Mouse (Mus musculus) forelimb bud, embryonic 11.5 days (tissue): ENCODE measurements around the gene Mrpl39.

Source experiments
- DNase-seq: peaks from one replicate; pipeline ENCODE4 v3.0.0-alpha.2; 2012; ENCODE audit warnings: low read depth, low spot score

Mrpl39 gene

DNA sequence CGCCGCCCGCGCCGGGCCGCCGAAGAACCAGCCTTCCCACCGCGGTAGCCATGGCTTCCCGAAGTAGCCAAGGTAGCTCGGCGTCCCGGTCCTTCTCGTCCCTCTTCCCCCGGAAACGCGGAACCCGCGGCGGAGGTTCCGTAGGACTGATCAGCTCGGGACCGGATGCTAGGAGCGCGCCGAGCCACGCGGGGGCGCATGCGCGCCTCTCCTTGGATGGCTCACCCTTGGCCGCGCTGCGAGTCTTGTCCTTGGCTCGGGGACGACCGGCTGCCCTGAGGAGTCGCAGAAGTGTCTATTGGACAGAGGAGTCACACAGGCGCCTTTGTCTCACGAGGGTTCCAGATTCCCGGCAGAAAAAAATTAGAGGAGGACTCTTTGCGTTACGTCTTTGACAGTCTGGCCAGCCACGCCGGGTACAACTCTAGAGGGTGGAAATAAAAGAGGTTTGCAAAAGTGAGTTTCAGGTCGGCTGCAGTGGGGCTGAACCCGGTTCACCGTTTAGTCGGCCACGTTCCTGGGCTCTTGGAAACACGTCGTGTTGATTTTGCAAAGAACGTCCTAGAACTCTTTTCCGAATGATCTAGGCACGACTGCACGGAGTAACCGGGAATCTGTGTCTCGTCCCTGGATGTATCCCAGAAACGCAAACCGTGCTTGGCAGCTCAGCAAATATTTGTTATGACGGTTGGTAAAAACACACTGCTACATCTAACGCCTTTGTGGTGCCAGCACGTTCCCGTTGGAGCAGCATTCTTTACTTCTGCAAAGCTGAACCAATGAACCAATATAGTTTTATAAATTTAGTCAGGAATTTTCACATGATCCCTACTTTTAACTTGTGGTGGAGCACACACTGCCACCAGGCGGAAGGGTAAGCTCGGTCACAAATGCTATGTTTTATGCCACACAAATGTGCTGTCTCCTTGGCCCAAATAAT lies at the start of gene Mrpl39:
Gene Mrpl39, minus strand, starts transcription at position 577 of the 940 bp plus-strand sequence.
- DNase-seq, result peak; percentile 97

DNA sequence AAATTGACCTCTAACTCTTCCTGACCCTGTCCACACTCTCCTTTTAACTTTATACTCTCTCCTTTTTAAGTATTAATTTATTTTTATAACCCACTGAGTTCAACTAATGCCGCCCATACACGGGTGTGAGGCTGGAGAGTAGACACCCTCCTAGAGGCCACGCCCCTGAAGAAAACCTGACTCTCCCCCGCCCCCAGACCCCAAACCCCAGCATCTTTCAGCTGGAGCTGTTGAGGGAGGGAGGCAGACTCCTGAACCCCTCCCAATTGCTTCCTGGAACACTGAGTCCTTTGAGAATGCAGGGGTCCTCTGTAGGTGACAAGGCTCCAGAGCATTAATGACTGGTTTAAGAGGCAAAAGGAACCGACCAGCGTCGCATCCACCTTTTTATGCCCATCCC lies 49.4 kb upstream of the Mrpl39 start:
- DNase-seq, result no peak

DNA sequence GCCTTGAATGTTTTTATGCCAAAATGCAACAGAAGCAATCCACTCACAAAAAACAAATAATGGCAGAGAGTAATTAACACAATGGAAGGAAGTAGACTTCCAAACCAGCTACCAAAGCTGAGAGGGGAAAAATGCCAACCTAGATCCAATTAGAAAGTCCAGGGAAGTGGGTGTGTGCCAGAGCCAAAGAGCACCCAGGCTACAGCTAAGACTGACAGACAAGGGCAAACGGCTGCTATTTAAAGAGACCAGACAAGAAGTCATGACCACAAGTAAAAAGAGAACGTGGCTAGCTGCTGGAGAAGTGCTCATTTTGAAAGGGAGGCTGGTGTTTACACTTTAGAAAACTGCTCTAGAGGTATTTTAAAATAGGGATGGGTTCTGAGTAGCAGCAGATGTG lies 47.7 kb upstream of the Mrpl39 start:
- DNase-seq, result no peak

DNA sequence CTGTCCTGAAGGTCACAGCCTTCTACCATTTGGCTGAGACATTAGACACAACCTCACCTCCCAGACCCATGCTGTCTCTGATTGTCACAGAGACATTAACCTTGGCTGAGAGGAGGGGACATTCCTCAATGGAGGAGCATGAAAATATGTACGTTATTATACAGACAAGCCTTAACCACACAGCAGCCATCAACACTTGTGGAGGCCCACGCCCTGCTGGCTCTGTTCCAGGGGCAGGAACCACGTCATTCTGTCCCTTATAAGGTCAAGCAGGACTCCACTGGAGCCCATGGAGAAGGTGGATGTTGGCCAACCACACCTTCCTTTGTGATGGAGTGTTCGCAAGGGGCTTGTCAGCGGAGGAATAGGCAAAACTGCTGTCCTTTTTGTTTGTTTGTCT lies 44.2 kb upstream of the Mrpl39 start:
- DNase-seq, result no peak

DNA sequence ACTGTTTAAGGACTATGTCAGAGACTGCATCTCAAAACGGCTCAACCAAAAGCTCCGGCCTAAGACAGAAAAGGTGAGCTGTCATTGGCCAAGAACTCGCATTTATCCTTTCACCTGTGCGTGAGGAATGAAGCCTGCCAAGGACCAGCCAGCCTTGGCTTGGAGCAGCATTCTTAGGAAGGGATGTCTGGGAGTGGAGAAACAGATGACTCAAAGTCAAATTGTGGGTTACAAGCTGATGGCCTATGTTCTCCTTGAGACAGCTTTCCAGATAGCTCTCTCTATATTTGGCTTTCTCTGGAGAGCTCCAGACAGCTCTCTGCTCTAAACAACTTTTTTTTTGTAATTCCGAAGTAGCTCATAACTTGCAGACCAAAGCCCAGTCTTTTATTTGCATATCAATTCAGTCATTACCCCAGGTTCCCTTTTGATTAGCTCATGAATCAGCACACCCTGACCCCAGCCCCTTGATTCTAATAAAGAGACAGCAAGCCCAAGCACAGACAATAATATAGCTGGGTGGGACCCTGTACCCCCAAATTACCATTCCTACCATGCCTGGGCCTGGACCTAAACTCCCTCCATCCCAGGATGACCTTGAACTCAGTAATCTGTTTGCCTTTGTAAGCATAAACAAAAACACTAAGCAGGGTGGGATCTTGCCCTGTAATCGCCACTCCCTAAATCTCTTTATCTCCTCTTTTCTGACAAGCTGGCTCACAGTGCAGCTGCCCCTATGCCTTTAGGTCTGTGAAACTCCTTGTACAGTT lies 43.5 kb upstream of the Mrpl39 start:
- no peak for DNase-seq

DNA sequence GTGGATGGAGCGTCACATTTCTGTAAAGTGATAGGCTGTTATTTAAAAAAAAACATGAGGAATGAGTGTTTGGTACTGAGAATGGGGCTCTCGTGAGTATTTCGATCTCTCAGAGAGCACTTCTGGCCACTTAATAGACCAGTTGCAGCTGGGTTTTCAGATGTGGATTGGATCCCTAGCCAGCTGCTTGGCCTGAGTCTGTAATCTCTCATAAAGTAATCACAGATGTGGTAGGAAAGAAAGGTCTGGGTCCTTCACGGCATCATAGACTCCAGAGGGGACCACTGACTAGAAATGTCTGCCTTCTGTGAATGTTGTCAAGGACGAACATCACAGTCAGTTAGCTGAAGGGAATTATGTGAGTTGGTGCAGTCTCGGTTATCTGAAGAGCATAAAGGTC lies 42.9 kb upstream of the Mrpl39 start:
- no peak for DNase-seq

DNA sequence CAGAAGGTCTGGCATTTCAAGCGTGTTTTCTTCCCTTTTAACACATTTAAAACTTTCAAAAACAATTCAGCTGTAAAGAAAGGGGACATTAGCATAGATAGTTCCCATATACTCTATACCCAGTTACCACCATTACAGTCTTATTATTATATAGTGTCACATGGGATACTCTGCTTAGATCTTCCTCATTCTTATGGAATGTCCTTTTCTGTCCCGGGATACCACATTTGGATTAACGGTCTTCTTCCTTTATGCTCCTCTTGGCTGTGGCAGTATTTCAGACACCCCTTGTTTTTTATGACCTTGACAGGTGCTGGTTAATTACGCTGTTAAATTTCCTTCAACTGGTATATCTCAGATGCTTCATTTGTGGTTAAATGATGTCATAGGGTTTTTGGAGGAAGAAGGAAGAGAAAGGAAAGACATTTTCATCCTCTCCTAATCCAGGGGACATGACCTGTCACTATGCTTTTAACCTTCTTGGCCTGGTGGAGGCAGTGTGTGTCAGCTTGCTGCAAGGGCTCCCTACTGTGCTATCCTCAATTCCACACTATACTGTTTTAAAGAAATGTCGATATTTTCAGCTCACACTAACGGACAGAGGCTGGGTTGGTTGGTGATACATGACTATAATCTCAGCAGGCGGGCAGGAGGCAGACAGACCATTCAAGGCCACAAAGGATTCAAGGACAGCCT lies 40.7 kb upstream of the Mrpl39 start:
- no peak for DNase-seq

DNA sequence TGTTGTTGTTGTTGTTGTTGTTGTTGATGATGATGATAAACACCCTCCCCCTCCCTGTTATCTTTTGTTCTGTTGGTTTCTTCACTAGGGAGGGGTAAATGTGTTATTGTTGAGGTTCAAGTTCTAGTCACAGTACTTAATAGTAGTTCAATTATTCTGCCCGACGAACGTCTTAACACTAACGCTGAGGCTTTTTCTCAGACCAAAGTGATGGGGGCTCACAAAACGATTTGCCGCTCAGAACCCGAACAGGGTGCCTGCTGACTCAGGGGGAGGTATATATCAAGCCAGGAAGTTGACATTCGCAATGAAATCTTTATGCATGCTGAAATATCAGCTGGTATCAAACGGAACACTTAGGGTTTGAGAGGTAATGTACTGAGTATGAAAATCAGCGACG lies 39.8 kb upstream of the Mrpl39 start:
- DNase-seq, result no peak

DNA sequence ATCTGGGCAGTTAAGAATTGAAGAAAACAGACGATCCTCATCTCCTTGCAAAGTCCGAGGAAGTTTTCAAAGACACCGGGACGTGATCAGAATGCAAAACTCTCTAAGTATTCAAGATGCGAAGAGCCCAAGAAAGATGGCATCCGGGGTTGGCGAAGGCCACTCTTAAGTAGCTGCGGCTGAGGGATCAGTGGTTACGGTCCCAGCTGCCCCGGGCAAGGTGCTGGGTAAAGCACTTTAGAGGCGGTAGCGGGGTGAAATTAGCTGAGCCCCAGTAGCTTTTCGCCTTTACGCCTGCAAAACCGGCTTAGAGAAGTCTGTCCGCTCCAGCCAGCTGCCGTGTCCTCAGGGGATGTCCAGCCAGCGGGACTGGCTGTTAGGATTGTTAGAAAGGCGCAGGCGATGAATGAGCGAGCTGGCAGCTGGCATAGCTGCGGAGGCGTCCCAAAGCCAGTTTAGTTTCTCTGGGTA lies 39.3 kb upstream of the Mrpl39 start:
- DNase-seq, result no peak

DNA sequence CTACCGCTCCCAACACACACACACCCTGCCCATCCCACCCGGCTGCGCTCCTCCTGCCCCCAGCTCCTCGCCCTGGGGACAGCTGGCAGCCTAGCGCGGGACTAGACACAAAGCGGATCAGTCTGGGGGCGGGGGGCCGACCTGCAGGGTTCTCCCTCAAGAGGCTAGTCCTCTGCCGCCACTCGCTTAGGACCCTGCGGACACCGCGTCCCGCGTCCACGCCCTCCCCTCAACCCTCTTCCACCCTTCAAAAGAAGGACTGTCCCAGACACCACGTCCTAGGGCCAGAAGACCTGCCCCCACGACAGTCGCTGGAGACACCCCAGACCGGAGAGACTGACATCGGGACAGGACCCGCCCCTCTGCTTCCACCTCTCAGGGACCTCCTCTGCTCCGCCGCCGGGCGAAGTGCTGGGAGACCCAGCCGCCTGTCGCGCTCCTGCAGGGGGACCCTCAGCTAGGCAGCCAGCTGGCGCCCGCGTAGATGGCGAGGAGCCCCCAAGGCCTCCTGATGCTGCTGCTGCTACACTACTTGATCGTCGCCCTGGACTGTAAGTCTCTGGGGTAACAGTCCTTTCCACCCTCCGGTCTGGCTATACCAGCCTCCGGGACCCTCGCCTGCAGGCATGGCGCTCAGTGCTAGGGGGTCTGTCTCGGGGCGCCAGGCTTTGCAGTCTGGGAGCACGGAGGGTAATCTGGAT lies 38.6 kb upstream of the Mrpl39 start, which contains the start of gene Jam2:
Gene Jam2, plus strand, starts transcription at position 121 of the 701 bp plus-strand sequence.
- peak; percentile 39 for DNase-seq

DNA sequence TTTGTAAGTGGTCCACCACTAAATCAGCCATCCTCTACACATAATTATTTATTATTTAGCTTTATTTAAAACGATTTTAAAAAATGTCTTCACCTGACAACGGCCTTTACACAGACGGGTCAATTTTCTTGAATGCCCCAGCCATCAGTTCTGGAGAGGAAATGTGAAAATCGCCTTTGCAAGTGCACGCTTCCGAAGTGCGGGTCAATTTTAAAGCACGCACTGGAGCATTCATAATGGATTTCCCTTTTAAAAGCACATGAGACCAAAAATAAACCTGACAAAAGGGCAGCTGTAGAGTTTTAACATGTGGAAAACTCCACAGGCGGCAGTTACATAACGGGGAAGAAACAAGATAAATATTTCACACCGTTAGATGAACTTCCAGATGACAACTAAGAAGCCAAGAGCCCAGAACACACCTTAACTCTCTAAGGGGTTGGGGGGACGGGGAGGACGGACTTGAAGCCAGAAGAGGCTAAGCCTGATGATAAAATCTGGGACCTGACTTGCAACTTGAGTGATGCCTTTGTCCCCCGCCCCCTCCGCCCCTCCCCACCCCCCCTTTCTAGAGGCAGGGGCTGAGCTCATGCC lies 37.8 kb upstream of the Mrpl39 start:
- DNase-seq, result no peak

DNA sequence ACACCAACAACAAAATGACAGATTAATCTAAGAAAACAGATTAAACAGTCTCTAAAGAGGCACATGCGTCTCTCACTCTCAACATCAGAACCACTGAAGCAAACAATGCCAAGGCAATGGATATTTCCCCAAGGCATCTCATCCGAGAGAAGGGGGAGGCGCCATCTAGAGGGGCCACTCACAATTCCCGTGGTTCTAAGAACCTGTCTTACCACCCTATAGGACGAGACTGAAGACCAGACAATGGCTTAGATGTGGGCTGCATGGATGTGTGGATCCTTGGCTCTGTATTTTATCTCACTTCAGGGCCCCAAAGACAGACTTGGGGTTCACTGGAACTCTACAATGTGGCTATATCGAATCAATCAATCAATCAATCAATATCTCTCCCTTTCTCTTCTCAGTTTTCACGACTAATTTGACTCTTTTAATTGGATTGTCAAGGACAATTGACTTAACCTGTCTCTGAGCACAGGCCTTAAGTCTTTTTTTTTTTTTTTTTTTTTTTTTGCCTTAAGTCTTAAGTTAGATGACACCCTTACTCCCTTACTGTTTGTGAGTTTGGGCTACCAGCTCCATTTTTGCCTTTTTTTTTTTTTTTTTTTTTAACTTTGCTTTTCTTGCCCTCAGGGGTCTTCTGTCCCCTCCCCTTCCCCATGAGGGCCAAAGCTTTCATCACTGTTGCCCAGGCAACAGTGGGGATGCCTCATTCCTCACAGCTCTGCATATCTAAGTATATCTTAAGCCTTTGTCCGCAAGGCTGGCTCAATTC lies 37.1 kb upstream of the Mrpl39 start:
- DNase-seq, result peak; percentile 18

DNA sequence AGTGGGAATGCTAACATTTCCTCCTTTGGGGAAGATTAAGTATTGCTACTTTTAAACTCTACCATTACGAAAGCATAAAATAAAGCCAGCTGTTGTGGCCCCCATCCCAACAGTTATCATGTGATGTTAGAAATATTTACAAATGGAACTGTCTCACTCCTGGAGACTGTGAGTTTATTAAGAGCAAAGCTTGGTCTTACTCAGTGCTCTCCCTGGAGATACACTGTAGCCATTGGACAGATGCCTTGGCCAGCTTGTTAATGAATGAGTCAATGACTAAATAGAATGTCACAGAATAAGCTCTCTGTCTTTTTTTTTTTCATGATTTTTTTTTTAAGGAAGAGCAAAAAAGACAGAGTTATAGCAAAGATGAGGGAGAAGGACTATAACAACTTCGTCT lies 35.9 kb upstream of the Mrpl39 start:
- no peak for DNase-seq

DNA sequence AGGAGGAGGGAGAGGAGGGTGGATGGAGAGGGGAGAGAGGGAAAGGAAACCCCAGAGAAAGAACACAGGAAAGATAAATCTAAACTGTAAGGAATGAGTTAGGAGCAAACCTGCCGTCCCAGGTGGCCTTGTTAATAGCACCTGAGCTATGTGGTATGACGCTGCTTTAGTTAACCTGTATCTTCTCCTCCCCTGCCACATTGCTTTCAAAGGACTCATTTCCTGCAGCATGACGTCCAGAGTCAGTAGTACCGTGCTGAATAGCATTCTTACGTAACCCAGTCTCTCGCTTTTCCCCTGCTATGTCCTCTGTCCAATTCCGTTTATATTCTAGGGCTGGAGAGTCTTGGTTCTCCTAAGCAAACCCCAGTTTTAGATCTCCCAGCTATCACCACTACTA lies 35.3 kb upstream of the Mrpl39 start:
- DNase-seq, result no peak

DNA sequence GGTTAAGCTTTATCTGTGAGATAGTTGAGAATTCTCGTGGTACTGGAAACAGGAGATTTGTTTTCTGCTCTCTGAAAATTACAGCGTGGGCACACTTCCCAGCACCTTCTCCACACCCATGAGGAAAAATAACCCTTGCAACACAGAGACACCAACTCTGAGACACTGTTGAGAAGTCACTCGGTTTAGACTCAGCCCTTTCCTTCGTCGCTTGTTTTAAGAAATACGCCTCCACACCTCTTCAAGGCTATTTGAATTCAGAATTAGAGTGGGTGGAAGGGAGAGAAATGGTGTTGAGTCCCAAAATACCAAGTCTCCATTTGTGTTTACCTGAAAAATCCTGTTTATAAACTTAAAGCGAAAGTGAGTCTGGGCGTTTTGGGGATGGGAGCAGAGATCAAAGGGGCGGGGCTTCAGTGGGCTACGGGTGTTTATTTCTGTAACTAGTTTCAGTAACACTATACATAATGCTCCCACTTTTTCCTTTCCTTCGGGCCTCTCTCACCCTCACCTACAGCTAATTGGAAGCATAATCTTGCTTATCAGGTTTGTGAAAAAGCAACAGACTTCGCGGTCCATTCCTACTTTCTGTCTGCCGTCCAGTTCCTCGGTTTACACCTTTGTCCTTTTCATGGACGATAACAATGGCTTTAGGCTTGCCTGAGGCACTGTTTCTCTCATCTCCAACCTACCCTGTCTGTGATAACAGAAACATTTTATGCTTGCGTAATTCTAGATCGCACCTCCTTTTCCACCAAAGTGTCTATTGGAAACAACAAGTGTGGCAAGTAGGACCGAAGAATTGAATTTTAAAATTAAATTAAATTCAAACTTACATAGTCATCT lies 34.3 kb upstream of the Mrpl39 start:
- no peak for DNase-seq

DNA sequence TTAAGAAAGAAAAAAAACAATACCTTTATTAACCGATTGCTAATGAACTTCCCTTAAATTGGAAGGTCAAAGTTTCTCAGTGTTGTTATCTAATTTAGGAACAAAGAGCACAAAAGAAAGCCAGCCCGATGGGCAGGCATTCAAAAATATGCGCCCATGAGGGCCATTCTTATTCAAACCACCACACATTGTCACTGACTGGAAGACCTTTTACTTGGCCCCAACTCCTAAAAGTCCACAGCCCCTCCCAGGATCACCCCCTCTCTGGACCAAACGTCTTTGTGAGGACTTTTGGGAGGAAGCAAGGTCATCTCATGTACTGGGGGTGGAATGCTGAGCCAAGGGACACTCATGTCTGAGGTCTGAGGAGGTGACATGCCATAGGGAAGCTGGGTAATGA lies 33.6 kb upstream of the Mrpl39 start:
- no peak for DNase-seq

DNA sequence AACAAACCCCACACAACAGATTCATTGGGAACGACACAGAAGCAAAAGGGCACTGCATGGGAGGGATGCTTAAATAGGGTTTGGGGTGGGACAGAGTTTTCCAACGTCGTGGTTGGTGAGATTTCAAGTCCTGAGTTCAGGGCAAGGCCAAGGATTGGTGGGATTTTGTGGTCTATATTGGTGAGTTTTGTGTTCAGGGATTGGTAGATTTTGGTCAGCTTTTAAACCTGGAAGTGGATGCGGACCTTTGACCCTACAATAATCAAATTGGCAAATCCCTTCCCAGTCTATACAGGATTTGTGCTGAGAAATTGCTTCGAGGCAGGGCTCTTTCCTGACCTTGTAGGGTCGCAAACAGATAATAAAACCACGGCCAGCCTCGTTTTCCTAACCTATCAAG lies 32.4 kb upstream of the Mrpl39 start:
- no peak for DNase-seq

DNA sequence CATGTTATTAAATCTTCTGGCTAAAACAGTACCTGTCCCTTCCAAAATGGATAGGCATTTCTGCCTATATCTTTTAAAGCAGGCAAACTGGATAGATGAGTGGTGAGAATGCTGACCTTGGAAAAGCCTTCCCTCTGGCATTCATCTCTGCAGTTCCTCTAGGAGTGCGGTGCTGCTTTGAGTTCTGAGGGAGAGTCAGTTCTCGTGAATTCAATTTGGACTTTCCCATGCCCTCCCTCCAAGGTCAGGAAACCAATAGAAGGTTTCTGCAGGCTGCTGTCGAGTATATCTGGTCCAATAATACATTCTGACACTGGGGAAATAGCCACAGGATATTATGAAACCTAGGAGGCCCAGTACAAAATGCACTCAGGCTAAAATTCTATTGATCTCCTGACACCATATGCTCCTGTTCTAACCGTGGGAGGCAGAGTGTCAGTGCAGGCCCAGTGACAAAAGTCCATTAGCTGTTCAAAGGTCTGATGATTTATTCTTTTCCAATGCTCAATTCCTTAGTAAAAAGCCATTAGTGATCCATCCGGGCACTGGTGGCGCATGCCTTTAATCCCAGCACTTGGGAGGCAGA lies 10.3 kb upstream of the Mrpl39 start:
- no peak for DNase-seq
